Mouse (Mus musculus): ENCODE data around the gene Jazf1.

- TF ChIP-seq POLR2A (IDR thresholded peaks at IDR 0.05; ENCODE audit: control insufficient read depth, extremely low read depth, insufficient read depth, low read length, poor library complexity) (no peak), CTCF (IDR thresholded peaks at IDR 0.05; ENCODE audit: borderline replicate concordance, control insufficient read depth, extremely low read depth, insufficient read depth, low read length, poor library complexity) (no peak)
Observed at GRCm38 (mm10) chr6:52899574-52900245, 168.7 kb downstream of the Jazf1 start.
